9 mouse cellular contexts compared by ENCODE assay signal in genomic region chr11:101814375-101815102, GRCm38 (mm10). TPM values are rescaled to one million over a fixed set of nuclear protein-coding genes. Genes with fewer than 3 reads are reported as not detected.
DNase-seq lines count a peak whose midpoint lies in the region; ATAC-seq and TF ChIP-seq lines count a peak whose summit lies in the region.
"Had no signal": no experiment of that assay in that cellular context is flagged by ENCODE, and none has a peak within 500 bp of the region (broad histone marks: within the 10 kb centered on the region; RNA-seq: fewer than 3 reads in every experiment).

No protein-coding gene starts in this region.

- H3K27me3 ChIP-seq in E14TG2a.4 (ENCODE audit: insufficient read depth, low read length), result peaks cover 11% of the 10 kb centered on the region
- peaks cover 42% of the 10 kb centered on the region for H3K27me3 ChIP-seq in forebrain, embryonic 12.5 days
- H3K27me3 ChIP-seq in heart, postnatal 0 days (ENCODE audit: control insufficient read depth, insufficient read depth, low read length), result peaks cover 4% of the 10 kb centered on the region; the same call in 1 of the 2 replicates
- peaks cover 23% of the 10 kb centered on the region for H3K27me3 ChIP-seq in liver, postnatal 0 days (ENCODE audit: insufficient read depth, low read length)

- no peaks in the 10 kb centered on the region for H3K36me3 ChIP-seq in E14TG2a.4 (ENCODE audit: insufficient read depth, low read length)
- no peaks in the 10 kb centered on the region for H3K36me3 ChIP-seq in forebrain, embryonic 12.5 days (replicated peaks)
- H3K36me3 ChIP-seq in heart, postnatal 0 days (replicated peaks; ENCODE audit: control insufficient read depth, insufficient read depth, low read length), result no peaks in the 10 kb centered on the region
- no peaks in the 10 kb centered on the region for H3K36me3 ChIP-seq in liver, postnatal 0 days (replicated peaks; ENCODE audit: insufficient read depth, low read length)

- TF ChIP-seq EP300 in heart, postnatal 0 days (IDR thresholded peaks at IDR 0.05; ENCODE audit: low read depth), result no peak
- no peak for TF ChIP-seq EP300 in liver, postnatal 0 days (IDR thresholded peaks at IDR 0.05; ENCODE audit: low read depth)

- TF ChIP-seq POLR2A in olfactory bulb, adult 2 months (IDR thresholded peaks at IDR 0.05; ENCODE audit: insufficient read depth, low read depth, low read length), result no peak

- H3K27ac ChIP-seq in forebrain, embryonic 12.5 days, result no peak overlapping the region
- H3K27ac ChIP-seq in heart, postnatal 0 days (ENCODE audit: low read depth), result no peak overlapping the region
- no peak overlapping the region for H3K27ac ChIP-seq in liver, postnatal 0 days (ENCODE audit: low read depth)
- H3K27ac ChIP-seq in olfactory bulb, adult 2 months (ENCODE audit: insufficient read depth, low read depth, low read length), result no peak overlapping the region

- H3K9me3 ChIP-seq in E14TG2a.4 (ENCODE audit: low read length), result no peaks in the 10 kb centered on the region
- no peaks in the 10 kb centered on the region; the same call in 1 of the 2 replicates for H3K9me3 ChIP-seq in forebrain, embryonic 12.5 days
- H3K9me3 ChIP-seq in heart, postnatal 0 days (replicated peaks; ENCODE audit: control insufficient read depth, low read length), result no peaks in the 10 kb centered on the region
- H3K9me3 ChIP-seq in liver, postnatal 0 days (ENCODE audit: low read length), result no peaks in the 10 kb centered on the region

- H3K4me2 ChIP-seq in forebrain, embryonic 12.5 days, result peak overlapping the region; percentile 52
- H3K4me2 ChIP-seq in heart, postnatal 0 days (ENCODE audit: low read depth, low read length), result peak overlapping the region; percentile 43
- no peak overlapping the region for H3K4me2 ChIP-seq in liver, postnatal 0 days (ENCODE audit: low read depth, low read length)

- H3K4me3 ChIP-seq in E14TG2a.4 (replicated peaks; ENCODE audit: low read length), result peak overlapping the region; percentile 65
- peak overlapping the region; percentile 22 for H3K4me3 ChIP-seq in forebrain, embryonic 12.5 days (replicated peaks)
- no peak overlapping the region for H3K4me3 ChIP-seq in heart, postnatal 0 days (ENCODE audit: low read depth, low read length)
- H3K4me3 ChIP-seq in liver, postnatal 0 days (ENCODE audit: low read depth, low read length), result no peak overlapping the region
- H3K4me3 ChIP-seq in olfactory bulb, adult 2 months (ENCODE audit: insufficient read depth, low read depth, low read length), result peak overlapping the region; percentile 35

- H3K9ac ChIP-seq in forebrain, embryonic 12.5 days, result peak overlapping the region; percentile 45; the same call in 1 of the 2 replicates
- no peak overlapping the region for H3K9ac ChIP-seq in heart, postnatal 0 days (replicated peaks; ENCODE audit: low read depth, low read length)
- H3K9ac ChIP-seq in liver, postnatal 0 days (replicated peaks), result no peak overlapping the region

- DNase-seq in c-Kit-positive CD71-positive TER-119-negative erythroid progenitor cells, embryonic 14.5 days (ENCODE audit: low read depth), result peak; percentile 54
- peak; percentile 80 for DNase-seq in heart, postnatal 0 days (ENCODE audit: low spot score)
- peak; percentile 92 to 93 for DNase-seq in kidney, postnatal 4 days
- peak; percentile 82 for DNase-seq in liver, postnatal 0 days
- peak; percentile 65 for DNase-seq in thymus, postnatal 0 days (ENCODE audit: low spot score)

- peak; percentile 90 for TF ChIP-seq CTCF in E14TG2a.4 (conservative IDR thresholded peaks at IDR 0.05; ENCODE audit: low read length)
- TF ChIP-seq CTCF in heart, postnatal 0 days (IDR thresholded peaks at IDR 0.05; ENCODE audit: low read depth), result peak; percentile 80
- TF ChIP-seq CTCF in liver, postnatal 0 days (IDR thresholded peaks at IDR 0.05; ENCODE audit: low read depth), result peak; percentile 86
- peak; percentile 85 for TF ChIP-seq CTCF in olfactory bulb, adult 2 months (IDR thresholded peaks at IDR 0.05; ENCODE audit: insufficient read depth, low read depth, low read length)

- WGBS in forebrain, embryonic 12.5 days, result 9% methylated on average over 23 of the region's 23 CpGs
- WGBS in heart, postnatal 0 days, result 26% methylated on average over 22 of the region's 23 CpGs
- WGBS in liver, postnatal 0 days (ENCODE audit: insufficient replicate concordance), result 22% methylated on average over 23 of the region's 23 CpGs
- 21% methylated on average over 23 of the region's 23 CpGs for WGBS in olfactory bulb, adult 2 months

- peak; percentile 60; the same call in 1 of the 2 replicates for ATAC-seq in forebrain, embryonic 12.5 days (ENCODE audit: low FRiP score)
- peak; percentile 57 for ATAC-seq in heart, postnatal 0 days (ENCODE audit: insufficient read depth, low read depth)
- 0 out of 2 replicates have a peak, but pooled peaks have one; percentile 33 for ATAC-seq in liver, postnatal 0 days

- H3K4me1 ChIP-seq in E14TG2a.4 (replicated peaks; ENCODE audit: low read depth, low read length), result peaks cover 26% of the 10 kb centered on the region
- H3K4me1 ChIP-seq in forebrain, embryonic 12.5 days, result peaks cover 7% of the 10 kb centered on the region
- H3K4me1 ChIP-seq in heart, postnatal 0 days (ENCODE audit: control insufficient read depth, insufficient read depth), result no peaks in the 10 kb centered on the region
- H3K4me1 ChIP-seq in liver, postnatal 0 days (ENCODE audit: insufficient read depth), result no peaks in the 10 kb centered on the region
- peaks cover 7% of the 10 kb centered on the region for H3K4me1 ChIP-seq in olfactory bulb, adult 2 months (ENCODE audit: control insufficient read depth, insufficient read depth, low read length)

RNA-seq across cellular contexts. Expression of gene Etv4, which starts 29.4 kb away (rescaled TPM):
- polyA plus RNA-seq in forebrain, embryonic 12.5 days (2016; fragmentation: Nextera tagmentation; extraction: Ambion mirVana), result 4.7 and 7.0 TPM in 2 replicates
- total RNA-seq in heart, postnatal 0 days (2014; rRNA removed; ENCODE audit: low replicate concordance), result 5.2 and 7.5 TPM in 2 replicates
- 2.2 and 2.4 TPM in 2 replicates for polyA plus RNA-seq in heart, postnatal 0 days (2015; fragmentation: Nextera tagmentation; extraction: Ambion mirVana)
- 0.15 and 0.39 TPM in 2 replicates for polyA plus RNA-seq in liver, postnatal 0 days (2015; fragmentation: Nextera tagmentation; extraction: Ambion mirVana)
- not detected in 2 replicates for polyA plus RNA-seq in olfactory bulb, adult 2 months (2012; ENCODE audit: insufficient read depth, insufficient read length, low replicate concordance, missing spikeins)
- 1.5 and 2.0 TPM in 2 replicates for polyA plus RNA-seq in thymus, postnatal 0 days (2015; fragmentation: Nextera tagmentation; extraction: Ambion mirVana)
- total RNA-seq: hematopoietic stem cell, adult 5-6 weeks had no signal

Comparison
In these comparisons a context has a peak if more than half of its experiments do, and no peak if none do; other contexts are left out.
1. H3K4me3 ChIP-seq: peak in E14TG2a.4 (single experiment), forebrain, embryonic 12.5 days (single experiment) and olfactory bulb, adult 2 months (single experiment); none in heart, postnatal 0 days (single experiment) and liver, postnatal 0 days (single experiment).
2. Peak in every context shown above with its lines, with median percentiles within 50 percentile points of each other: CTCF ChIP-seq, DNase-seq and ATAC-seq.